Mouse (Mus musculus): ENCODE measurements around the gene Osgep. TPM values are rescaled to one million over a fixed set of nuclear protein-coding genes. Genes with fewer than 3 reads are reported as not detected.

Osgep gene
- total and polyA plus RNA-seq, 3 experiments: 67.8 to 84.2 (median 70.5) TPM

DNA sequence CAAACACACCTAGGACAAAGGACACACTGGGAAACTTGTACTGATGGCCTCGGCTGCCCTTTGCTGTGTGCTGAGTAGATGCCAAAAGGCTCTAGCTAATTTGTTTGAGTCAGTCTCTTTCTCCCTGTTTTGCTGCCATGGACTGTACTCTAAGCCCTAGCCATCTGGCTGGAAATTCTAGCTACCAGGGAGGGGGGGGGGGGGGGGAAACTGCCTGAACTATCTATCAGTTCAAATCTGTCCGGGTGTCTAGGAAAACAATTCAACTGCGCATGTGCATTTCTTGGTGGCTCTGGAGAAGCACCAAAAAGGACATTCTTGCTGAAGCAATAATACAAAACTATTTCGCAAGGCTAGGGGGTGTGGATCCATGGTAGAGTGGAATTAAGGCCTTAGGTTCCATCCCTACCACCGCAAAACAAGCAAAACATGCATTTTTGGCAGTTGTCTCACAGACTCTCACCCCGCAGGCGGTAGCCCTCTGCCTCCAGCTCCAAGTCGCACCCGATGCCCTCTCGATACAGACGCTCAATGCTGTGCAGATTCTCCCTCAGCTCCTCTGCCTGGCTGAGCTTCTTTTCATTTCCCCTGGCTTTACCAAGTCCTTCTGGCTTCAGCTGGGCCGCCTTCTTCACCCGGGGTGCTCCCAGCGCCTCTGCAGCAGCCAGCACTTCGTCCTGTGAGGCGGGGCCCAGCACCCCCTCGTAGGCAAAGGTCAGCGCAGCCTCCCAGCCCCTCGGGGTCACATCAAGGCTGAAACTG lies 28.5 kb downstream of the Osgep start:
- 14% methylated on average over 19 of the region's 19 CpGs for WGBS
- Histone ChIP-seq H3K4me1 (ENCODE audit: control insufficient read depth, insufficient read depth, low read length) (peaks cover 4% of the 10 kb centered on the region), H3K27ac (peak overlapping the region; percentile 91), H3K4me3 (peak overlapping the region; percentile 32), H3K27me3 (ENCODE audit: control insufficient read depth, insufficient read depth, low read length) (no peaks in the 10 kb centered on the region), H3K79me2 (replicated peaks; ENCODE audit: control insufficient read depth, insufficient read depth, low read length) (no peaks in the 10 kb centered on the region), H3K36me3 (ENCODE audit: control insufficient read depth, insufficient read depth, low read length) (no peaks in the 10 kb centered on the region), H3K9ac (ENCODE audit: low read depth, low read length) (peak overlapping the region; percentile 41)
- TF ChIP-seq CTCF (IDR thresholded peaks at IDR 0.05) (no peak), POLR2A (IDR thresholded peaks at IDR 0.05; ENCODE audit: insufficient read depth, low read depth, low read length) (peak; percentile 36; the same call in 1 of the 2 replicates)
- DNase-seq: peak; percentile 77 to 83
- intact Hi-C loops (cut with DNase I): no loop called here

DNA sequence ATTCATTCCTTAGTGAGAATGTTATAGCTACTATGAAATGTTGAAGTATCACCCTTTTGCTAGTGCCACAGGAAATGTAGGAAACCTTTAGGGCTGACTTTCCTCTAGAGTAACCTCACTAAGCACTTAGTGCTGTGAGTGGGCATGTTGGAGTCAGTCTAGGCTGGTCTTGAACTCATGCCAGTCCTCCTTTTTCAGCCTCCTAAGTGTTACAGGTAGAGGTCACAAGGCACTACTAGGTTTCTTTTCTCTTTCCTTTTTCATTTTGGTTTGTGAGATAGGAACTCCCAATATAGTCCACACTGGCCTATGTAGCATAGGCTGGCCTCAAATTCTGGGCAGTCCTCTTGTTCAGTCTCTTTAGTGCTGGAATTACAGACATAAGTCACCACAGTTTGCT lies 29.3 kb downstream of the Osgep start:
- Histone ChIP-seq H3K79me2 (replicated peaks; ENCODE audit: control insufficient read depth, insufficient read depth, low read length) (no peaks in the 10 kb centered on the region), H3K9ac (ENCODE audit: low read depth, low read length) (no peak overlapping the region), H3K27ac (peak overlapping the region; percentile 91), H3K4me3 (peak overlapping the region; percentile 32), H3K36me3 (ENCODE audit: control insufficient read depth, insufficient read depth, low read length) (no peaks in the 10 kb centered on the region), H3K27me3 (ENCODE audit: control insufficient read depth, insufficient read depth, low read length) (no peaks in the 10 kb centered on the region), H3K4me1 (ENCODE audit: control insufficient read depth, insufficient read depth, low read length) (peaks cover 4% of the 10 kb centered on the region)
- TF ChIP-seq POLR2A (IDR thresholded peaks at IDR 0.05; ENCODE audit: insufficient read depth, low read depth, low read length) (no peak), EP300 (IDR thresholded peaks at IDR 0.05; ENCODE audit: insufficient read depth, low read depth, low read length) (no peak)
- DNase-seq: no peak
- intact Hi-C loops (cut with DNase I): no loop called here

- H3K4me3 ChIP-seq: no peak overlapping the region
- TF ChIP-seq POLR2A (IDR thresholded peaks at IDR 0.05; ENCODE audit: insufficient read depth, low read depth, low read length) (no peak), CTCF (IDR thresholded peaks at IDR 0.05) (no peak), EP300 (IDR thresholded peaks at IDR 0.05; ENCODE audit: insufficient read depth, low read depth, low read length) (no peak)
- peaks cover 4% of the 10 kb centered on the region for H3K4me1 ChIP-seq (ENCODE audit: control insufficient read depth, insufficient read depth, low read length)
- DNase-seq: peak; percentile 51 to 59
- intact Hi-C loops (cut with DNase I): no loop called here
- no peak overlapping the region for H3K9ac ChIP-seq (ENCODE audit: low read depth, low read length)
- H3K36me3 ChIP-seq (ENCODE audit: control insufficient read depth, insufficient read depth, low read length): no peaks in the 10 kb centered on the region
- 60% methylated on average over 22 of the region's 22 CpGs for WGBS
- H3K79me2 ChIP-seq (replicated peaks; ENCODE audit: control insufficient read depth, insufficient read depth, low read length): no peaks in the 10 kb centered on the region
- H3K27me3 ChIP-seq (ENCODE audit: control insufficient read depth, insufficient read depth, low read length): no peaks in the 10 kb centered on the region
- H3K27ac ChIP-seq: no peak overlapping the region
These were observed 31.9 kb downstream of the Osgep start for GRCm38 (mm10) chr14:50892541-50893459.

DNA sequence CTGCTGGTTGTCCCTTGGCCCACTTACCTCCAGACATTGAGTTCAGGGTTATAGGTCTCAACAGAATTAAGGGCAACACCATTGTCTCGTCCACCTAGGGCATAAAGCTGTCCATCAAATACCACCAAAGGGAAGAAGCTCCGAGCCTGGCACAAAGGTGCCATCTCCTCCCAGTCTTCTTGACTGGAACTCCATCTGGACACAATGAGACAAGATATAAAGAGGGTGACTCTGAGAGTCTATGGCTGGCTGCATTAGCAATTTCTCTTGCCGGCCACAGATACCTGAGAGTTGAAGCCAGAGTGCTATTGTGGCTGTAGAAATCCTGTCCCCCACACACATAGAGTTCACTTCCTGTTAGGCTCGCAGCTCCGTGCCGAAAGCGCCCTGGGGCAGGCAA lies 32.6 kb downstream of the Osgep start:
- no peaks in the 10 kb centered on the region for H3K27me3 ChIP-seq (ENCODE audit: control insufficient read depth, insufficient read depth, low read length)
- no peaks in the 10 kb centered on the region for H3K79me2 ChIP-seq (replicated peaks; ENCODE audit: control insufficient read depth, insufficient read depth, low read length)
- H3K4me1 ChIP-seq (ENCODE audit: control insufficient read depth, insufficient read depth, low read length): peaks cover 2% of the 10 kb centered on the region
- intact Hi-C loops (cut with DNase I): no loop called here
- TF ChIP-seq POLR2A (IDR thresholded peaks at IDR 0.05; ENCODE audit: insufficient read depth, low read depth, low read length): no peak
- WGBS: 80% methylated on average over 7 of the region's 7 CpGs
- no peak overlapping the region for H3K9ac ChIP-seq (ENCODE audit: low read depth, low read length)
- DNase-seq: no peak
- H3K4me3 ChIP-seq: no peak overlapping the region
- no peak overlapping the region for H3K27ac ChIP-seq
- no peaks in the 10 kb centered on the region for H3K36me3 ChIP-seq (ENCODE audit: control insufficient read depth, insufficient read depth, low read length)

DNA sequence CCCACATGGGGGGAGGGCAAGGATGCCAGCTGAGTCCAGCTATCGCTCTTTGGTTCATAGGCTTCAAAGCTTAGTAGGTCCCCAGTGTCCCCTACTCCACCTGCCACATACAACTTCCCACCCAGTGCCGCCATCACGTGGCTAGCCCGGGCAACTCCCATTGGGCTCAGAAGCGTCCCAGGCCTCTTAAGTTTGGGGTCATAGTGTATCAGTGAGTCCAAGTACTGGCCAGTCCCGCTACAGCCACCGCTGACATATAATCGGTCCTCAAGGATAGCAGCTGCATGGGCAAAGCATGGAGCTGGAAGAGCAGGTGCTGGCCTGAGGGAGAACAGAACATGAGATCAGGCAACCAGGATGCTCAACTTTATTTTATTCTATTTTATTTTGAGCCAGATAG lies 33.1 kb downstream of the Osgep start:
- intact Hi-C loops (cut with DNase I): no loop called here

More for the DNA sequence above, 33.1 kb downstream of the Osgep start:
- DNase-seq: no peak
- Histone ChIP-seq H3K79me2 (replicated peaks; ENCODE audit: control insufficient read depth, insufficient read depth, low read length) (no peaks in the 10 kb centered on the region), H3K27me3 (ENCODE audit: control insufficient read depth, insufficient read depth, low read length) (no peaks in the 10 kb centered on the region), H3K4me1 (ENCODE audit: control insufficient read depth, insufficient read depth, low read length) (peaks cover 2% of the 10 kb centered on the region), H3K4me3 (no peak overlapping the region), H3K27ac (no peak overlapping the region), H3K36me3 (ENCODE audit: control insufficient read depth, insufficient read depth, low read length) (no peaks in the 10 kb centered on the region), H3K9ac (ENCODE audit: low read depth, low read length) (no peak overlapping the region)
- TF ChIP-seq EP300 (IDR thresholded peaks at IDR 0.05; ENCODE audit: insufficient read depth, low read depth, low read length): no peak
- no peak for TF ChIP-seq CTCF (IDR thresholded peaks at IDR 0.05)
- TF ChIP-seq POLR2A (IDR thresholded peaks at IDR 0.05; ENCODE audit: insufficient read depth, low read depth, low read length): no peak
- 92% methylated on average over 8 of the region's 8 CpGs for WGBS
